Mouse (Mus musculus) liver, adult 2 months (tissue): ENCODE measurements at regions not wholly inside any gene's neighbourhood (a gene's known extent, or its start where the extent isn't known, plus 50 kb on each side); places are given as distances from the start of the nearest gene placed in this dataset.

Experiments
- CTCF ChIP-seq: fragments of 200-500 bp; IDR thresholded peaks from 2 replicates; pipeline ENCODE4 v1.5.1; 2011; ENCODE audit warnings: low read depth, low read length, control low read depth
- POLR2A ChIP-seq: fragments of 200-500 bp; IDR thresholded peaks from 2 replicates; pipeline ENCODE4 v1.6.1; 2011; ENCODE audit warnings: low read length, control low read depth; ENCODE audit not compliant: insufficient read depth; ENCODE audit errors: extremely low read depth

DNA sequence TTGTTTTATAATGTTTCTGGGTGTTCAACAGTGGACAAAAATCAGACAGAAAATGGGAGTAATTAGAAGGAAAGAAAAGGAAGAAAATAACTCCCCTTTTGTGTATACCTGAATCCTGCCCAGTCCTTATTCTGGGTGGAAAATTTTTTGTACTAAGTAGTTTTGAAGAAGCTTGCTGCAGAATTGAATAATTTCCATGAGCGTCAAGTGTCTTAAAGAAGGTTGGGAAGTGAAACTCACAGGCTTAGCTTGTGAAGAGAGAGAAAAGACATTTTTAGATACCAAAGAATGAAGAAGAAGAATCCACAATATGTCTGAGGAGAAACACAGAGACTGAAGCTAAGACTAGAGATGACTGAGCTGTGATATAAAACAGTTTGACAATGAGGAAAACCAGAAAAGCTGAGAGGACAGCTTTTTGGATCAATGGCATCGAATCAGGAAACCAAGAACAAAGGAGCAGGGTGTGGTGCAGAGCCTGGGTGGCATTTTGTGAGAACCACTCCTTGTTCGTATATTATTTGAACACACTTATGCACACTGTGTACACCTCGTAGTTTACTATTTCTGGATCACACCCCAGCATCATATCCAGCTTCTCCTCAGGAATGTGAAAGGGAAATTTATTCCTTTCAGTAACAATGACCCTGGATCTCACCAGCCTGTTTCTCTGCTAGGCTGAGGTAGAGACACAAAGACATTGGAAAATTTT, 221.9 kb downstream of the Gm9733 start:
- no peak for TF ChIP-seq POLR2A
- TF ChIP-seq CTCF: no peak
